Mouse (Mus musculus) adipose tissue, adult 10 weeks (tissue): ENCODE measurements around the gene C1qbp. TPM values are rescaled to one million over a fixed set of nuclear protein-coding genes. Genes with fewer than 3 reads are reported as not detected.

Experiments
- polyA plus RNA-seq: library from polyadenylated mRNA; stranded (reverse); fragments of 350-450 nt; fragmentation: Illumina TruSeq; extraction: RNeasy Lipid Tissue Mini Kit (QIAGEN cat#74804); gene quantifications from one replicate; pipeline ENCODE4 v1.2.3, GENCODE M21; 2014; ENCODE audit warnings: low read depth, low replicate concordance

Gene C1qbp
- 72.2 TPM for polyA plus RNA-seq

DNA sequence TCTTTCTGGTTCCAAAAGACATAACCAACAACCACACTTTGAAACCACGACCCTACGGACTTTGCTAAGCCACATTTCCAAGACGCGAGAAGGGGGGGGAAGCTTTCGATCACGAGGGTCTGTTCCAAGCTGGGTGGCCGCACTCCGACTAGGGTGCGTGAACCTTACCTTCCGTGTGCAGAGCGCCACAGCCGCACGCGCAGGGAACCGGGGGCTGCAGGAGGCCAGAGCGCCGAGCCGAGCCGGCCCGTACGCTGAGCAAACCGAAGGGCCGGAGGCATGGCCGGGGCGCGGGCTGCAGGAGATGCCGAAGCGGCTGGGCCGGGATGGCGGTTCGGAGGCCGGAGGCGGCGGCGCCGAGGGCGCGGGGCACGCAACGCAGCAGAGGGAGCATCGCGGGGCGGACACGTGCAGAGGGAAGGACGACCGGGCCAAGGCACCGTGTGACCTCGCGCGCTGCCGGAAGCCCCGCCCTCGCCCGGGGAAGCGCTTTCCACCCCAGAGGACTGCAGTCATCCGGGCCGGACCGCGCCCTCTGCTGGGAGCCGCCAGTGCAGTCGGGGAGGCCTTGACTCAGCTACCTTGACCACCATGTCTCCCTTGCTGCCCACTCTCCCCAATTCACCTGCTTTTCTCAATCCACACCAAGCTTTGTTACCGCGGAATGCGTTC is at the start of gene C1qbp:
TSS of gene C1qbp (minus strand) at position 470 of the 672 bp plus-strand sequence.

DNA sequence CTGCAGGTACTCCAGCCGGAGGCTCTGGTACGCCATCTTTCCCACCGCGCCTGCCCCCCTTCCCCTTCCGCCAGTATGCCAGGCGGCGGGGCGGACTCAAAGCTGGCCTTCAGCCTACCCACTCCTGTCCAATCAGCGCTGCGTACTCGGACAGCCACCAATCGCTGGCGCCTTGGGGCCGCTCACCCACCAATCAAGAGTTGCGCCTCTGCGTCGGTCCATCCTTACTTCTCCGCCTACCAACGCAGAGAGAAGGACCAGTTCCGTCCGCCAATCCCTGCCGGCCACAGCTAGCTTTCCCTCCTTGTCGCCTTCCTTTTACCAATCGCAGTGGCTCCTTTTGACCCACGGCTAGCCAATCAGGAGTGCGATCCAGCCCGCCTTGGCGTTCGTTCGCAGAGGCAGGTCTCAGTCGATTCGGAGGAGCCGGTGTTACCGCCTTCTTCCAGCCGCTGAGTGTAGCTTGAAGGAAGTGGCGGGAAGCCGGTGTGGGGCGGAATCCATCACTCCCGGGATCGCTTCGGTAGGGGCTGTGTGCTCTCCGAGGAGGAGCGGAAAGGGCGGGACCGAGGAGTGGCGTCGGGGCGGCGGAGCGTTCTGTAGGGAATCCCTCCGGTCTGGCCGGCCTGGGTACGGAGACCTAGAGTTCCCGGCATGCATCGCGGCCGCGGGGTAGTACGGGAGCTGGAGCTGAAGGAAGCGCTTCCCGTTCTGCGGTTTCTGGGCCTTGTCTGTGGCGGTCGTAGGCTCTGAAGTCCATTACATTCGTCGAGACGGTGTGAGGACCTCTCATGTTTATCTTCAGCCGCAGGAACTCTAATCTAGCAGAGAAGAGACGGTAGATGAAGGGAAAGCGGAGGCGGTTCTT is 36.6 kb upstream of the C1qbp start, which contains the start of the genes Mis12 and Derl2:
TSS of gene Mis12 (plus strand) at position 411 of the 868 bp plus-strand sequence.
TSS of gene Derl2 (minus strand) at position 641 of the 868 bp plus-strand sequence.

DNA sequence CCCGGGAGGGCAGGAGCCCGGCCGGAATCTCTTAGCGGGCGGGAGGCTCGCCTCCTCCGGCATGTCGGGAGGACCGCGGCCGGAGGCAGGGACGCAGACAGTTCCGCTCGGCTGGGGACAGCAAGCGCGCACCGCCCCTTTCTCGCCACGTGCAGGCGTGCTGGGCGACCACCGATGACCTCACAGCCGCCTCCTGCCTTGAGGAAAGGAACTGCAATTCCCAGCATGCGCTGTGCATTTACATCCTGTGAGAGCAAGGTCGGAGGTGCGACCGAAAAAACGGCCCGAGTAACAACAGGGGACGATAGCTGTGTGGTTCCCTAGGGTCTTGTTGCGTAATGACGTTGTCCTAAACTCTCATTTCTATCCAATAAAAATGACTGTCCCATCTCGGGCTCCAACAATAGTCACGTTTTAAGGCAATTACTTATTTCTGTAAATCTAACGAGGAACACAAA is 21.5 kb upstream of the C1qbp start, which contains the start of gene Dhx33:
TSS of gene Dhx33 (minus strand) at position 122 of the 458 bp plus-strand sequence.

DNA sequence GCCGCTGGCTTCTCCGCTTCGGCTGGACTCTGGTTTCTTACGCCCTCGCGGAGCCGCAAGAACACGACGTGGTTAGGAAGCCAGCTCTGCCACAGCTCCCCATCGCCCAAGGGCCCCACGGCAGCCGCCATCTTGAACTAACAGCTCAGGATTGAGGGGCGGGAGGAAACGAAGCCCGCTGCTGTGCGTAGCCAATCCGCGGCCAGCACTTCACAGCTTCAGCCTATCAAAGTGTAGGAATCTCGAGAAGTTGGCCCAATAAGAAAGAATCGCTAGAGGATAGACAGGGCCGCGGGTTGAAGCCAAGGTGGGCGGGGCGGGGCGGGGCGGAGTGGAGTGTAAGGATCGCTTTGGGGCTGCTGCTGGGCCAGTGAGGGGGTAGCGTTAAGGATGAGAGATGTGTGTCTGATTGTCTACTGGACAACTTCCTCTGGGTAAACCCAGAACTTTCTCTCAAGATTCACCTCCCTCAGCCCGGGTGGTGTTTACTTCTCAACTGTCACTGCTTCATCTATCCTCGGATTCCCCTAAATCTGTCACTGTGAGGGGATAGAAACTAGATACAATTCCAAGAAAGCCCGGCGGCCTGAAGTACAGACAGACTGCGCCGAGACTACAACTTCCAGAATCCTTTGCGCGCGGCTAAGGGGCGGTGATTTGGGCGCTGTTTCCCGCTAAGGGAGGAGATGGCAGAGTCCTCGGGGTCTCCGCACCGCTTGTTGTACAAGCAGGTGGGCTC is 12.8 kb downstream of the C1qbp start, which contains the start of the genes Nup88 and Rpain:
TSS of gene Nup88 (minus strand) at position 153 of the 739 bp plus-strand sequence.
TSS of gene Rpain (plus strand) at position 393 of the 739 bp plus-strand sequence.

Other genes with a start within 250 kb of the C1qbp start
- 6.4 TPM for gene Zfp3, start 218.8 kb downstream of the C1qbp start, polyA plus RNA-seq
- gene Scimp, start 170.4 kb downstream of the C1qbp start, polyA plus RNA-seq: 0.79 TPM
- 17.2 TPM for gene Rabep1, start 138.2 kb downstream of the C1qbp start, polyA plus RNA-seq
- gene Nup88, start 13.1 kb downstream of the C1qbp start, polyA plus RNA-seq: 61.5 TPM
- 32.0 TPM for gene Rpain, start 12.8 kb downstream of the C1qbp start, polyA plus RNA-seq
- 22.2 TPM for gene Dhx33, start 21.4 kb upstream of the C1qbp start, polyA plus RNA-seq
- 14.3 TPM for gene Mis12, start 36.6 kb upstream of the C1qbp start, polyA plus RNA-seq
- 30.9 TPM for gene Derl2, start 36.8 kb upstream of the C1qbp start, polyA plus RNA-seq
- gene 6330403K07Rik, start 50.5 kb upstream of the C1qbp start, polyA plus RNA-seq: 3.8 TPM
- 0.20 TPM for gene Nlrp1a, start 161.7 kb upstream of the C1qbp start, polyA plus RNA-seq
- gene Nlrp1b, start 247.7 kb upstream of the C1qbp start, polyA plus RNA-seq: 0.83 TPM